Mouse (Mus musculus): ENCODE results near the gene Rangrf.
"Not testable (repeated sequence)": the region's sequence is repeated elsewhere in the genome, so short reads cannot be mapped to it uniquely, and the experiment has no call there.

Gene Rangrf

GRCm38 (mm10) chr11:68975085-68975484, at the start of gene Rangrf:
Gene Rangrf, minus strand, starts transcription at chr11:68975185.
- no peak for DNase-seq (ENCODE audit: extremely low read depth, low read depth, low spot score)

DNA sequence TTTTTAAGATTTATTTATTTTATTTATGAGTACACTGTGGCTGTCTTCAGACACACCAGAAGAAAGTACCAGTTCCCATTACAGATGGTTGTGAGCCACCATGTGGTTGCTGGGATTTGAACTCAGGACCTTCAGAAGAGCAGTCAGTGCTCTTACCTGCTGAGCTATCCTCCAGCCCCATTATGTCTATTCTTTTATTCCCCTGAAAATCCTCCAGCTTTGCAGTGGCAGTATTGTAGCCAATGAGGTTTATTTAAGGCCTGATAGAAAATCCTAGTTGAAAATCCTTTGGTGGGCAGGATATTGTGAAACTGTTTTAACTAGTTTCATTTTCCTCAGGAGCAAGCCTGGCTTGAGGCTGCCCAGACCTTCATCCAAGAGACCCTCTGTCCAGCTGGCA, 45.7 kb upstream of the Rangrf start:
- no peak for DNase-seq (ENCODE audit: extremely low read depth, low read depth, low spot score)

DNA sequence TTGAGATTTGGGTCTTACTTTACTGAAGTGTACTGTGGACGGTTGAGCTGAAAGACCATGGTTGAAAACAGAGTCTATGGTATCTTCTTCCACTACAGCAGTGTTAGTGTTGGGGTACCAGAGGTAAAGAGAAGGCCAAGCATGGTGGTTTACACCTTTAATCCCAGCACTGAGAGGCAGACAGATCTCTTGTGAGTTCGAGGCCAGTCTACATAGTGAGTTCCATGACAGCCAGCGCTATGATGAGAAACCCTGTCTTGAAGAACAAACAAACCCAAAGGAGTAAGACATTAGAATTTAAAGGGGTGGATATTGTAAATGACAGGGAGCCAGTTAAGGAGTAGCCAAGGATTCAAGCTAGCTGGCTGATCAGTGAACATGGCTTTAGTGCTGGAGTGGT, 41.8 kb upstream of the Rangrf start:
- no peak for DNase-seq (ENCODE audit: extremely low read depth, low read depth, low spot score)

- DNase-seq (ENCODE audit: extremely low read depth, low read depth, low spot score), result no peak
These were observed 40.9 kb upstream of the Rangrf start, which contains the start of gene Ctc1 for GRCm38 (mm10) chr11:69015644-69016441. Gene Ctc1, plus strand, starts transcription at chr11:69015911.

DNA sequence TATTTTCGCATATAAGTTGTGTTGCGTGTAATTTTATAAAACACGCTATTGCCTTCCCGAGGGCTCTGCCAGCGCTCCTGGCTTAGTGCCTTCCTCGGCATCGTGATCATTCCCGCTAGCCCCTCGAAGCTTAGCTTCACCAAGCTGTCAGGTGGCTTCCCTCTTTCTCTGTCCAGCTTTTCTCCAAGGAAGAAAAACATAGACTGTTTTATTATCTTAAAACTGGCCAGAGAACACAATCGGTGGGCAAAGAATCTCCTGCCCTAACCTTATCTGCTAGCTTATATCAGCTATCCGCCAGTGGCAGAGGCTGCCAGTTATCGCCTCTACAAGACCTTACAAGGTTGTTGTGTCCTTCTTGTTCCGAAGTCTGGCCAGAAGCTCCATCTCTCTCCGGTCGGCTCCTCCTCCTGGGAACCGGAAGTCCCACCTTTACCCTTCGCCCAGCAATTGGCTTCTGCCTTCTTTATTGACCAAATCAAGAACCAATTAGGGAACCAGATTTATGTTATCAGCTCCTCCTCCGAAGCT, 37.2 kb upstream of the Rangrf start:
- DNase-seq (ENCODE audit: extremely low read depth, low read depth, low spot score), result no peak

GRCm38 (mm10) chr11:69011445-69011844, 36.5 kb upstream of the Rangrf start:
- DNase-seq (ENCODE audit: extremely low read depth, low read depth, low spot score), result not testable (repeated sequence)

- no peak for DNase-seq (ENCODE audit: extremely low read depth, low read depth, low spot score)
These were observed 35.7 kb upstream of the Rangrf start for GRCm38 (mm10) chr11:69010400-69011323.

GRCm38 (mm10) chr11:69009508-69009907, 34.5 kb upstream of the Rangrf start:
- no peak for DNase-seq (ENCODE audit: extremely low read depth, low read depth, low spot score)

- no peak for DNase-seq (ENCODE audit: extremely low read depth, low read depth, low spot score)
These were observed 33.5 kb upstream of the Rangrf start, which contains the start of gene Pfas for GRCm38 (mm10) chr11:69008182-69009121. Gene Pfas, minus strand, starts transcription at chr11:69008460.

GRCm38 (mm10) chr11:69006575-69006974, 31.6 kb upstream of the Rangrf start:
- not testable (repeated sequence) for DNase-seq (ENCODE audit: extremely low read depth, low read depth, low spot score)

GRCm38 (mm10) chr11:69005193-69005592, 30.2 kb upstream of the Rangrf start:
- DNase-seq (ENCODE audit: extremely low read depth, low read depth, low spot score), result no peak

DNA sequence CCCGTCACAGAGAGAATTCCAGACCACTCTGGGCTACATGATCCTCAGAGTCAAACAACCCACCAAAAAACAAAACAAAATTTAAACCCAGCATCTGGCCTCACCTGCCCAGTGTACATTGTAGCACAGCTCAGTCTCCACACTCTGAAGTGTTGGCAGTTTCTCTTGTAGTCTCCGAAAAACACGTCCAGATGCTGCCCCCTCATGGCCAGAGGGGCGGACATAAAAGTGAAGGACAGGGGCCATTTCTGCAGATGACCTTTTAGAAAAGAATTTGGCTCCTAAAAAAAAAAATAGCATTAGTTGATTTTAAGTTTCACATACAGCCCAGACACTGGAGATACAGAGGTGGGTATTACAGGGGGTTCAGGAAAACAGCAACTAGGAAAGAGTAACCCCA, 28.6 kb upstream of the Rangrf start:
- no peak for DNase-seq (ENCODE audit: extremely low read depth, low read depth, low spot score)

DNA sequence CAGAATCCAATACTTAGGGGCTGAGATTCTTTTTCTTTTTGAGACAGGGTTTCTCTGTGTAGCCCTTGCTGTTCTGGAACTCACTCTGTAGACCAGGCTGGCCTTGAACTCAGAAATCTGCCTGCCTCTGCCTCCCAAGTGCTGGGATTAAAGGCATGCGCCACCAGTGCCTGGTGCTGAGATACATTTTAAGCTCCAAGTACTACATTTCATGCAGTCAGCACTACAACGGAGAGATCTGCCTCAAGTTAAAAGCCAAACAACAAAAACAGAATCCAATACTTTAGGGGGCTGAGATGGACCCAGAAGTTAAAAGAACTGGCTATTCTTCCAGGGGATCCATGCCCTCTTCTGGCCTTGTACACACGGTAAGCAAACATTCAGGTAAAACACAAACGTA, 27.8 kb upstream of the Rangrf start:
- not testable (repeated sequence) for DNase-seq (ENCODE audit: extremely low read depth, low read depth, low spot score)

DNA sequence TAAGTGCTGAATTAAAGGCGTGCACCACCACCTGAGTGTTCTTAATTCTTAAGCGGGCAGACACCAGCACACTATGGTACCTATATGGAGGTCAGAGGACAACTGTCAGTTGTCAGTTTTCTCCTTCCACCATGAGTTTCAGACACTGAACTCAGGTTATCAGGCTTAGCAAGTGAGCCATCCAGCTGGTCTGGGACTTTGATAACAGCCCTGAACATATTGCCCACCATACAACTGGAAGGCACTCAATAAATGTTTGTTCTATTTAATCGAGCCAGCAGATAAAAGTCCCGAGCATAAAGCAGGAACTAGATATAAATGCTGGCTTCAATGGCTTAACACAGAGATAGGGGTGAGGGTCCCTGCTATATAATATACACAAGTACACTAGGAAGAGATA, 22.1 kb upstream of the Rangrf start:
- DNase-seq (ENCODE audit: extremely low read depth, low read depth, low spot score), result no peak

- no peak for DNase-seq (ENCODE audit: extremely low read depth, low read depth, low spot score)
These were observed 19.4 kb upstream of the Rangrf start for GRCm38 (mm10) chr11:68994377-68994776.

- no peak for DNase-seq (ENCODE audit: extremely low read depth, low read depth, low spot score)
These were observed 18.1 kb upstream of the Rangrf start for GRCm38 (mm10) chr11:68993122-68993521.

DNA sequence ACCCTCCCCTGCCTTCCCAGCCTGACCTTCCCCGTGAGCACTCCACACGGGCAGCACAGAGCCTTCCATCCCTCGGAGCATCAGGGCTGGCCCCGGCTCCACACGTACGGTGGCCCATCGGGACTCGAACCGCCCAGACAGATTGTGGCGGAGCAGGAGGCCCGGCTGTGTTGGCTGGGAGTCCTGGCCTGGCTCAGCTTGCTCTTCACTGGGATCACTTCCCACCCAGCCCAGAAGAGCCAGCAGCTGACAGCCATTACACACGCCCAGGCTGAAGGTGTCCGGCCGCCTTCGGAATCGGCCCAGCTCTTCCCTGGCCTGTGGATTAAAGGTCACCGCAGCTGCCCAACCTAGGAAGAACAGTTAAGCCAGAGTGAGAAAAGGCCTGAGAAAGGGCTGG, 13.4 kb upstream of the Rangrf start:
- DNase-seq (ENCODE audit: extremely low read depth, low read depth, low spot score), result no peak

GRCm38 (mm10) chr11:68987365-68987882, 12.4 kb upstream of the Rangrf start:
- no peak for DNase-seq (ENCODE audit: extremely low read depth, low read depth, low spot score)

GRCm38 (mm10) chr11:68982639-68983369, 7.8 kb upstream of the Rangrf start:
- peak; percentile 72 for DNase-seq (ENCODE audit: extremely low read depth, low read depth, low spot score)
